ENCODE assay signal across 1 mouse cellular context in genomic region chr6:5298092-5298554, GRCm38 (mm10).
TF ChIP-seq lines count a peak whose summit lies in the region.

Gene Pon2 (minus strand): TSS chr6:5298455.

TF ChIP-seq in CH12.LX, 34 proteins besides CTCF, POLR2A, EP300 and RAD21 (continued from another document):
- no peak for TF ChIP-seq GABPA (IDR thresholded peaks at IDR 0.05; ENCODE audit: insufficient replicate concordance, low read depth, low read length)
